Mouse (Mus musculus): Measurements from ENCODE around the gene Papss2.
"Not testable (repeated sequence)": the region's sequence is repeated elsewhere in the genome, so short reads cannot be mapped to it uniquely, and the experiment has no call there.

DNA sequence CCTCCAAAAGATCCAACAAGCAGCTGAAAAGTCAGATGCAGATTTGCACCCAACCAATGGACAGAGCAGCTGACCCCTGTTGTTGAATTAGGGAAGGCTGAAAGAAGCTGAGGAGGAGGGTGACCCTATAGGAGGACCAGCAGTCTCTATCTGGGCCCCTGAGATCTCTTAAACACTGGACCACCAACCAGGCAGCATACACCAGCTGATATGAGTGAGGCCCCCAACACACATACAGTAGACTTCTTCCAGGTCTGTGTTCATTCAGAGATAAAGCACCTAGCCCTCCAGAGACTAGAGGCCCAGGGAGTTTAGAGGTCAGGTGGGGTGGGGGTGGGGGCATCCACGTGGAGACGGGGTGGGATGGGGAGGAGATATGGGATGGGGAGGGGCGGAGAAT lies 92.6 kb downstream of the Papss2 start:
- not testable (repeated sequence) for TF ChIP-seq POLR2A (IDR thresholded peaks at IDR 0.05; ENCODE audit: borderline replicate concordance, control insufficient read depth, low read depth, low read length); CTCF (IDR thresholded peaks at IDR 0.05; ENCODE audit: control insufficient read depth, insufficient read depth, low read length)

All from bone marrow, adult 2 months (tissue).